Mouse (Mus musculus): ENCODE data around the gene Olfr1396.
"Not testable (repeated sequence)": the region's sequence is repeated elsewhere in the genome, so short reads cannot be mapped to it uniquely, and the experiment has no call there.

The Olfr1396 gene

GRCm38 (mm10) chr11:49089735-49090507 lies 24.8 kb downstream of the Olfr1396 start:
- no peak for DNase-seq

GRCm38 (mm10) chr11:49088990-49089652 lies 25.6 kb downstream of the Olfr1396 start:
- no peak for DNase-seq

DNA sequence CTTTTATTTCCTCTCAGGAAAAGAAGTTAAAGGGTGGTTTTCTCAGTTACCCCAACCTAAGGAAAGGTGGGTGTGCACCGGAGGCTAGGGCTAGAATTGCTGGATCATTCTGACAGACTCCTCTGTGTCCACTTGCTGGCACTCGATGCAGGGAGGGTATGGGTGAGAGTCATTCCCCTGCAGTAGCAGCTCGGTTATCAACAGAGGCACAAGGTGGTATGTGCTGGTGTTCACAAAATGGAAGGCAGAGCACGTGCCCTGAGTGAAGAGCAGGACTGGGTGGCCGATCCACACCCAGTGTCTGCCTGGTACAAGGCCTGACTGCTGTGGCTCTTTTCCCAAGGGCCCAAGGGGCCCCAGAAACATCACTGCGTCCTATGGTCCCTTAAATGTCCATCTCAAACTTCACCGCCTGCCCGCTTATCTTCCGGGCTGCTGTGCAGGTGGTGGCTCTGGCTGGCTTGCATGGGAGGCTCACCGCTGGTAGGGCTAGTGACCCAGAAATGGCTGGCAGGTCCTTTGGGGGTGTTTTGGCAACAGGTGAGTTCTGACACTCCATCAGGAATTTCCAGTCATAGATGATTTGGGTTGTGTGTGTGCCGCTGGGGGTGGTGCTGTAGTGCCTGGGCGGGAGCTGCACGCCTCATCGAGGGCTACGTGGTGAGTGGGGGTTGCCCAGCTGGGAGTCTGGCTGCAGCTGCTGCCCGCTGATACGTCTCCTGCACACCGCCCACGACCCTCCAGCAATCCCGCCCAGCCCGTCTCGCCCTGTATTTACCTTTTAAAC lies 26.7 kb downstream of the Olfr1396 start:
- no peak for DNase-seq

DNA sequence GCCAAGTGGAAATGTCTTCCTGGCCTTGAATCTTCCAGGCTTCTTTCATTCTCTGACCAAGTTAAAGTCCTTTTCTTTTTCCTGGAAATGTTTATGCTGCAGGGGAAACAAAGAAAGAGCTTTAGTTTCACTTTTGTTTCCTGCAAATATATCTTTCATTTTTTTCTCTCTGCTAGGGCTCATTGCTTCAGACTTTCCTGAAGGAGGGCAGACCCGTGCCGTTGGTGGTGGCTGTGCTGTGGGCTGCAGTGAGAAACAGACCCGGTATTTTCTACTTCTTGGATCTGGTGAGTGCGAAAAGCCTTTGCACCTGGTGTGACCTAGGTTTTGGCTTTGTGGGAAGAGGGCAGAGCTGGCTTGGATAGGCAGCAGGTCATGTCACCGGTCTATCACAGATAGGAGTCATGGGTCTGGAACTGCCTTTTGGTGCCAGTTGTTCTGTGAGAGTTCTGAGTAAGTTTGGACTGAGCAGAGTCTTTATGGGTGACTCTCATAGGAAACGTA lies 27.8 kb downstream of the Olfr1396 start:
- DNase-seq: no peak

DNA sequence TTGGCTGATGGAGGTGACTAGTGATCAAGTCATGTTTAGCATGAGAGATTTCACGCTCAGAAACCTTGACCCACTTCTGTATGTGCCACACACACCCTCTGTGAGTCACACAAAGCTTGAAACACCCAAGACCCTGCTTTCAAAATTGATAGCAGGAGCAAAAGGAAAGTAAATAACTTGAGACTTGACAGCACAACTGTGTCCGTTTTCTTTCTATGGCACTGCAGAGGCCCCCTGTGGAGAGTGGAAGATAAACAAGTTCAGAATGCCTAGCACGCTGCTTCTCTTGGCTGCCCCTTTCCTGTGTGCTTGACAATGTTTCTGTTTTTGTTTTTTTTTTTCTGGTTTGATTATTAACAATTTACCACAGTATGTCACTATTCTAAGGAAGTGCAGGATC lies 29.8 kb downstream of the Olfr1396 start:
- DNase-seq: no peak

DNA sequence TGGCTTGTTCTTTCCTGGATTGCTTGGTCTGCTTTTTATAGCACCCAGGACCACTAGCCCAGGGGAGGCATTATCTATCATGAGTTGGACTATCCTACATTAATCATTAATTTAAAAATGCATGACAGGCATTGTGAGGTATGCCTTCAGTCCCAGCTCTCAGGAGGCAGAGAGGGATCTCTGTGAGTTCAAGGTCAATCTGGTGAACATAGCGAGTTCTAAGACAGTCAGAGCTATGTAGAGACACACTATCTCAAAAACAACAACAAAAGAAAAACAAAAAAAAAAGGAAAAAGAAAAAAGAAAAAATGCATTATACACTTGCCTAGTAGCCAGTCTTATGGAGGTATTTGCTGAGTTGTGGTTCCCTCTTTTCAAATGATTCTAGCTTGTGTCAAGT lies 30.3 kb downstream of the Olfr1396 start:
- DNase-seq: no peak

DNA sequence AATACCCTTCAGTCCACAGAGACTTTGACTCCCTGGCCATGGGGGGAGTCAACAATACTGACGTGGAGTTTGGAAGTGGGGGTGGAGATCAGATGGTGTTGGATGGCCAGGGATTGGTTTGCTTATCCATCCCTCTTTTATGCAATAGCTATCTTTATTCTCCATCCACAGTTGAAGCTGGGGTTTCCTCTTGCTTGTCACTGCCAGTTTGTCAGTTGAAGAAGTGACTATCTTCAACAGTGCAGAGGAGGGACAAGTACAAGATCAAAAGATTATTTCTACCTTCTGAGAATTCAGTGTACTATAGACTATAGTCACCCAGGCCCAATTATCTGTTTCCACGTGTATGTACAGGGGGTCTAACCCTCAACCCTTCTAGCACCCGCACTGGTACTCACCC lies 30.9 kb downstream of the Olfr1396 start:
- DNase-seq: no peak

- DNase-seq: no peak
These were observed 31.5 kb downstream of the Olfr1396 start for GRCm38 (mm10) chr11:49083146-49083545.

DNA sequence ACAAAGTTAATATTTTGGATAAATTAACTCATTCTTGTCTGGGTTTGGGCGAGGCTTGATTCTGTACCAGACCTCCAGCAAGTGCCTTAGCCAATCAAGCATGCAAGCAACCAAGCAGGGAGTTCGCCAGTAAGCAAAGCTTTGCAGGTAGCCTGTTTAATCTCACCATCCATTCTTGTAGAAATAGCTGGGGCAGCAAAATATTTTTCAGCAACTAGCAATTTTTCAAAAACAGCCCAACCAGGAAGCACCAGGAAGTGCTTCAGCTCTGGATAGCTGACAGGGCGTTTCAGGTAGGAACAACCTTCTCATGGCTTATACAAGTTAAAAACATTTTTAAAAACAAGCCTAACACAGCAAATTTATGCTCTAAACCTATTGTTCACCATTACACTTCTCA lies 32.8 kb downstream of the Olfr1396 start:
- DNase-seq: no peak

GRCm38 (mm10) chr11:49081356-49081755 lies 33.3 kb downstream of the Olfr1396 start:
- no peak for DNase-seq

DNA sequence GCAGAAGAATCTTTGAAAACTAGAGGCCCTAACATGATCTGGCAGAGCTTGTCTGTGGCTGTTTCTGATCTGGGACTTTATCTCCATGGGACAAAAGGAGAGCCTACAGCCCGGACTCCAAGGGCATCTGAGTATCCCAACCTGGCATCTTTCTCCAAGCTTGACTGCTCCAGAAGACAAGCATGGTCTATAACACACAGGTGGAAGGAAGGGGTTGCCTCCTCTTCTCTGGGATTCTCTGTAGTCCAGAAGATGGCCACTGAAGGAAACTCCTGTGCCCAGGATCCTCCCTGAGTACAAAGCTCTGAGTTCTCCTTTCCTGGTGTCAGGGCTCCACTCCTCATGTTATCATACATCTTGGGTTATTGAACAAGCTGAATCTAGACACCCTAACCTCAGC lies 34.0 kb downstream of the Olfr1396 start:
- no peak for DNase-seq

DNA sequence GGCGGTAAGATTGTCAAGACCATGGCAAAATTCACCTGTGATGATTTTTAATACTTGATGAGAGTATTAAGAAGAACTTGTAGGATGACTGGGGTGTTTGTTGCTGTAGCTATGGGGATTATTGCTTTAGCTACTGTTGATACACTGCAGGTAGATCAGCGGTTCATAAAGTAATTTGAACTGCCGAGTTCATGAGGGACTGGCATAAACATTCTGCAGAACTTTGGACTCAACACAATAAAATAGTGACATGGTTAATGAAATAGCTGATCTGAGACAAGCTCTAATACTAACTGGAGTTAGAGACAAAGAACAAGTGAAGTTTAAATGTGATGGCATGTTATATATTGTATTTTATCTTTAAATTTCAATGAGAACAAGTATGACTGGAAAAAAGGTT lies 36.0 kb downstream of the Olfr1396 start:
- no peak for DNase-seq

DNA sequence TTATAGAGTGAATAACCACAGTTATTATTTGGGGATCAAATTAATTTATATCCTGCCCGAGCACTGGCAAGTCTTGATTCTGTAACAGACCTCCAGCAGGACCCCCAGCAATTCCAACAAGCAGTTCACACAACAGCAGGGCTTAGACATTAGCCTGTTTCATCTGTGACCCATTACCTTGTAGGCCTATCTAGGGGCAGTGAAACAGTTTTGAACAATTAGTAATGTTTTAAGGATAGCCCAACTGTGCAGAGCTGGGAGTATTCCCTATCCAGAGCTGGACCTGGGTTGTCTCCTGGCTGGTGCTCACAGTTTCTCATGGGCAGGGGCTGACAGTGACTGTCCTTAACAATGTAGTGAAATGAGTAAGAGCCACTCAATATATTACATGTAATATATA lies 37.7 kb downstream of the Olfr1396 start:
- no peak for DNase-seq

GRCm38 (mm10) chr11:49076001-49076757 lies 38.5 kb downstream of the Olfr1396 start, which contains the start of gene Ifi47:
Gene Ifi47, plus strand, starts transcription at chr11:49076587.
- not testable (repeated sequence) for DNase-seq

DNA sequence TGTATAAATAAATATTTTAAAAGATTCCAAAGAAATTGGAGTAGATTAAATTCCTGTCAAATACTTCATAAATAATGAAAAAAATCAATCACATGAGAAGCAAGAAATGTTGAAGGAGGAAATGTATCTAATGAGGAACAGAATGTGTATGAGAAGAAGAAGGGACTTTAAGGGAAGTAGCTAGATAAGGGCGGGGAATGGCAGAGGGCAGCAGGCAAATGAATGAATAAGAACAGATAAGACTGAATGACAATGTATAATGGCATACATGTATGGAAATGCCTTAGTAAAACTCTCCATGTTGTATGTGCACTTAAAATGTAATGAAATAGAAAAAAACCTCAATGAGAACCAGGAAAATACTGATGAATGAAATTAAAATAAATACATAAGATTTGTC lies 46.3 kb downstream of the Olfr1396 start:
- no peak for DNase-seq

GRCm38 (mm10) chr11:49063713-49064469 lies 50.8 kb downstream of the Olfr1396 start, which contains the start of gene Tgtp2:
Gene Tgtp2, minus strand, starts transcription at chr11:49064206.
- DNase-seq: not testable (repeated sequence)

GRCm38 (mm10) chr11:49061865-49062264 lies 52.8 kb downstream of the Olfr1396 start:
- DNase-seq: not testable (repeated sequence)

GRCm38 (mm10) chr11:49060061-49060460 lies 54.6 kb downstream of the Olfr1396 start:
- not testable (repeated sequence) for DNase-seq
